Mouse (Mus musculus): ENCODE data around the gene Chrna10.

GRCm38 (mm10) chr7:102099760-102100661, 16.6 kb downstream of the Chrna10 start:
- TF ChIP-seq POLR2A (IDR thresholded peaks at IDR 0.05; ENCODE audit: control insufficient read depth, low read depth, low read length) (no peak), CTCF (IDR thresholded peaks at IDR 0.05; ENCODE audit: control insufficient read depth, insufficient read depth, insufficient replicate concordance, low read depth, low read length) (no peak)
